Mouse (Mus musculus): Measurements from ENCODE around the gene Gm21974. TPM values are rescaled to one million over a fixed set of nuclear protein-coding genes. Genes with fewer than 3 reads are reported as not detected.

The Gm21974 gene
- polyA plus RNA-seq, 1 experiment from 2014 or later = not detected

GRCm38 (mm10) chr7:127926066-127926465 is 30.8 kb upstream of the Gm21974 start:
- Histone ChIP-seq H3K4me3 (ENCODE audit: inconsistent target) (no peak overlapping the region), H3K27ac (no peak overlapping the region), H3K79me2 (ENCODE audit: inconsistent target) (no peaks in the 10 kb centered on the region), H3K36me3 (ENCODE audit: inconsistent target) (peaks cover 15% of the 10 kb centered on the region; the same call in 1 of the 2 replicates)
- WGBS (ENCODE audit: missing documents) = 96% methylated on average over 8 of the region's 8 CpGs

- Histone ChIP-seq H3K27ac (no peak overlapping the region), H3K79me2 (ENCODE audit: inconsistent target) (no peaks in the 10 kb centered on the region), H3K4me3 (ENCODE audit: inconsistent target) (no peak overlapping the region), H3K36me3 (ENCODE audit: inconsistent target) (peaks cover 15% of the 10 kb centered on the region; the same call in 1 of the 2 replicates)
- 97% methylated on average over 5 of the region's 5 CpGs for WGBS (ENCODE audit: missing documents)
Observed at GRCm38 (mm10) chr7:127925252-127925651, 30.0 kb upstream of the Gm21974 start.

DNA sequence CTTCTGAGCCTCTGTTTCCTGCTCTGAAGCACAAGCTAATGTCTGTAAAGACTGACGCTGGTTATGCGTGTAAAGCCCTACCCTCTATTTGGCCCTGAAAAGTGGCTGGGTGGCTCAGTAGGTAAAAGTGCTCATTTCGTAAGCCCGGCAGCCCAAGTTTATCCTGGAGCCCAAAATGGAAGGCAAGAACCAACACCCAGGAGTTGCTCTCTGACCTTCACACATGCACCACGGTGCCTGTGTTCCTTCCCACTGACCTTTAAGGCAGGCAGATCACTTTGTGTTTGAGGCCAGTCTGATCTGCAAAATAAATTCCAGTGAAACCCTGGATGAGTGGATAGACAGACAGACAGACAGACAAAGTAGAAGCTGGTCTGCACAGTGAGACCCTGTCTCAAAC is 28.5 kb upstream of the Gm21974 start:
- Histone ChIP-seq H3K79me2 (ENCODE audit: inconsistent target) (no peaks in the 10 kb centered on the region), H3K36me3 (ENCODE audit: inconsistent target) (peaks cover 15% of the 10 kb centered on the region; the same call in 1 of the 2 replicates), H3K4me3 (ENCODE audit: inconsistent target) (no peak overlapping the region), H3K27ac (no peak overlapping the region)
- WGBS (ENCODE audit: missing documents) = 95% methylated on average over 5 of the region's 5 CpGs

- Histone ChIP-seq H3K27ac (peak overlapping the region; percentile 76), H3K79me2 (ENCODE audit: inconsistent target) (no peaks in the 10 kb centered on the region), H3K36me3 (ENCODE audit: inconsistent target) (peaks cover 15% of the 10 kb centered on the region; the same call in 1 of the 2 replicates), H3K4me3 (ENCODE audit: inconsistent target) (no peak overlapping the region)
- 21% methylated on average over 6 of the region's 6 CpGs for WGBS (ENCODE audit: missing documents)
Observed at GRCm38 (mm10) chr7:127922451-127923275, 27.4 kb upstream of the Gm21974 start.

GRCm38 (mm10) chr7:127921516-127921915 is 26.3 kb upstream of the Gm21974 start:
- H3K27ac ChIP-seq = no peak overlapping the region
- H3K79me2 ChIP-seq (ENCODE audit: inconsistent target) = no peaks in the 10 kb centered on the region
- WGBS (ENCODE audit: missing documents) = 70% methylated on average over 7 of the region's 8 CpGs
- H3K36me3 ChIP-seq (ENCODE audit: inconsistent target) = peaks cover 24% of the 10 kb centered on the region
- no peak overlapping the region for H3K4me3 ChIP-seq (ENCODE audit: inconsistent target)

GRCm38 (mm10) chr7:127919290-127919689 is 24.0 kb upstream of the Gm21974 start:
- H3K27ac ChIP-seq = no peak overlapping the region
- no peak overlapping the region for H3K4me3 ChIP-seq (ENCODE audit: inconsistent target)
- no peaks in the 10 kb centered on the region for H3K79me2 ChIP-seq (ENCODE audit: inconsistent target)
- 78% methylated on average over 7 of the region's 7 CpGs for WGBS (ENCODE audit: missing documents)
- H3K36me3 ChIP-seq (ENCODE audit: inconsistent target) = peaks cover 9% of the 10 kb centered on the region

DNA sequence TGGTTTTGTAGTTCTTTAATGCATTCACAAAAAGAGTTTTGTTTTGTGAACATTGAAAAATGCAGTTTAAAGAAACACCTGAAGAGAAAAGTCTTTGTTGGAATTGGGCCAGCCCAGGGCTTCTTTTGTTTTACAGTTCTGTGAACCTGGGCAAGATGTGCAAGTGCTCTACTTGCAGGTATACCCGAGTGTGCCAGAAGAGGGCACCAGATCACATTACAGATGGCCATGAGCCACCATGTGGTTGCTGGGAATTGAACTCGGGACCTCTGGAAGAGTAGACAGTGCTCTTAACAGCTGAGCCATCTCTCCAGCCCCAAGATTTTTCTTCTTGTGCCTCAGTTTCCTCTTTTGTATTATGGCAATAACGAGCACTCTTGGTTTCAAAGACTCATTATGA is 22.9 kb upstream of the Gm21974 start:
- Histone ChIP-seq H3K27ac (no peak overlapping the region), H3K79me2 (ENCODE audit: inconsistent target) (peaks cover 4% of the 10 kb centered on the region), H3K4me3 (ENCODE audit: inconsistent target) (no peak overlapping the region), H3K36me3 (ENCODE audit: inconsistent target) (peaks cover 9% of the 10 kb centered on the region)
- WGBS (ENCODE audit: missing documents) = 58% methylated on average over 3 of the region's 3 CpGs

- Histone ChIP-seq H3K36me3 (ENCODE audit: inconsistent target) (peaks cover 9% of the 10 kb centered on the region), H3K27ac (no peak overlapping the region), H3K4me3 (ENCODE audit: inconsistent target) (no peak overlapping the region), H3K79me2 (ENCODE audit: inconsistent target) (peaks cover 12% of the 10 kb centered on the region)
- 79% methylated on average over 12 of the region's 12 CpGs for WGBS (ENCODE audit: missing documents)
Observed at GRCm38 (mm10) chr7:127915293-127915692, 20.0 kb upstream of the Gm21974 start.

DNA sequence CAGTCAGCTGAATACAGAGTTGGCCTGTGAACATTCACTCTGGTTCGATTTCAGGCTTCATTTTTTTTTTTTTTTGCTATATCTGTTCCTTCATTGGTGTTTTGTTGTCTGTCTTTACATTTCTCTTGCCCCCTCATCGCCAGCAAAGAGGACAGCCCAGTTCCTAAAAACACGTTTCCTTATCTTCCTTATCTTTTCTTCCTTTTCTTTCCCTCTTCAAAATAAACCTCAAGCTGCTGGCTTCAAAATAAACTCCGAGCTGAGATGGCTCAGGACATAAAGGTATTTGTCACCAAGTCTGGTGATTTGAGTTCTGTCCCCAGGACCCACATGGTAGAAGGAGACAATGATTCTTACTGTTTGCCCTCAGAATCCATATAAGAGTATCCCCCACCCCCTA is 17.7 kb upstream of the Gm21974 start:
- Histone ChIP-seq H3K36me3 (ENCODE audit: inconsistent target) (peaks cover 19% of the 10 kb centered on the region), H3K79me2 (ENCODE audit: inconsistent target) (peaks cover 12% of the 10 kb centered on the region), H3K4me3 (ENCODE audit: inconsistent target) (peak overlapping the region; percentile 83), H3K27ac (peak overlapping the region; percentile 55; the same call in 1 of the 2 replicates)
- WGBS (ENCODE audit: missing documents) = 7% methylated on average over 4 of the region's 4 CpGs

- H3K36me3 ChIP-seq (ENCODE audit: inconsistent target) = peaks cover 22% of the 10 kb centered on the region
- WGBS (ENCODE audit: missing documents) = 2% methylated on average over 37 of the region's 40 CpGs
- peak within 1 kb of the TSS; percentile 83 for H3K4me3 ChIP-seq (ENCODE audit: inconsistent target)
Observed at GRCm38 (mm10) chr7:127912190-127912871, 17.1 kb upstream of the Gm21974 start, which contains the start of gene Kat8. Kat8 (plus strand) TSS chr7:127912516.

DNA sequence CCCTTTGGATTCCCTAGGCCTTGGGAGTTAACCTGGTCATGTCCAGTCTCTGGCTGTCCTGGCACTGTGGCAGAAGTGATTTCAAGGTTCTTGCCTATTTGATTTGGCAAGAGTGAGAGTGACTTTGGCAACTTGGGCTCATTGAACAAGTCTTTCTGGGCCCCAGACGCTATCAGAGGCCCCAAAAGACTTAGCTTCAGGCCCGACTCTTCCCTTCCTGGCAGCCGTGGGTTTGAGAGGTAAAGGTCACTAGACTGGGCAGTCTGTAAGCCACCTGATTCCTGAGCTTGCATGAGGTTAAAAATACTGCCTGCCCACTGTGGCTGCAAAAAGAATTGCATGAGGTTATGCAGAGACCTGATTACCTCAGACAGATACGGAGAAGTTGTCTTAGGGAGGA is 13.4 kb upstream of the Gm21974 start:
- Histone ChIP-seq H3K27ac (no peak overlapping the region), H3K79me2 (ENCODE audit: inconsistent target) (peaks cover 20% of the 10 kb centered on the region), H3K4me3 (ENCODE audit: inconsistent target) (no peak overlapping the region), H3K36me3 (ENCODE audit: inconsistent target) (peaks cover 31% of the 10 kb centered on the region)
- WGBS (ENCODE audit: missing documents) = 95% methylated on average over 4 of the region's 4 CpGs

More at GRCm38 (mm10) chr7:127912190-127912871, 17.1 kb upstream of the Gm21974 start, which contains the start of gene Kat8:
- H3K27ac ChIP-seq = peak within 1 kb of the TSS; percentile 55
- H3K79me2 ChIP-seq (ENCODE audit: inconsistent target) = peaks cover 12% of the 10 kb centered on the region

DNA sequence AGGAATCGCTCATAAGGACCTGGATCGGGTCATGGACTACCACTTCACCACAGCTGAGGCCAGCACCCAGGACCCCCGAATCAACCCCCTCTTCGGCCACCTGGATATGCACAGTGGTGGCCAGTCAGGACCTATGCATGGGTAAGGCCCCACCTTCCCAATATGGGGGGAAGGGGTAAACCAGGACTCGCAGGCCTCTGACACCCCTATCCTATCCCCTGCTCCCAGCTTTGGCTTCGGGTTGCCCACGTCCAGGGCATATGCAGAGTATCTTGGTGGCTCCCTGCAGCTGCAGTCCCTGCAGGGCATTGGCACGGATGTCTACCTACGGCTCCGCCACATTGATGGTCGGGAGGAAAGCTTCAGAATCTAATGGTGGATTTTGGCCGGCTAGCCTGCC is 12.7 kb upstream of the Gm21974 start:
- 95% methylated on average over 12 of the region's 12 CpGs for WGBS (ENCODE audit: missing documents)
- no peak overlapping the region for H3K27ac ChIP-seq
- H3K79me2 ChIP-seq (ENCODE audit: inconsistent target) = peaks cover 13% of the 10 kb centered on the region
- peaks cover 31% of the 10 kb centered on the region for H3K36me3 ChIP-seq (ENCODE audit: inconsistent target)
- no peak overlapping the region for H3K4me3 ChIP-seq (ENCODE audit: inconsistent target)

DNA sequence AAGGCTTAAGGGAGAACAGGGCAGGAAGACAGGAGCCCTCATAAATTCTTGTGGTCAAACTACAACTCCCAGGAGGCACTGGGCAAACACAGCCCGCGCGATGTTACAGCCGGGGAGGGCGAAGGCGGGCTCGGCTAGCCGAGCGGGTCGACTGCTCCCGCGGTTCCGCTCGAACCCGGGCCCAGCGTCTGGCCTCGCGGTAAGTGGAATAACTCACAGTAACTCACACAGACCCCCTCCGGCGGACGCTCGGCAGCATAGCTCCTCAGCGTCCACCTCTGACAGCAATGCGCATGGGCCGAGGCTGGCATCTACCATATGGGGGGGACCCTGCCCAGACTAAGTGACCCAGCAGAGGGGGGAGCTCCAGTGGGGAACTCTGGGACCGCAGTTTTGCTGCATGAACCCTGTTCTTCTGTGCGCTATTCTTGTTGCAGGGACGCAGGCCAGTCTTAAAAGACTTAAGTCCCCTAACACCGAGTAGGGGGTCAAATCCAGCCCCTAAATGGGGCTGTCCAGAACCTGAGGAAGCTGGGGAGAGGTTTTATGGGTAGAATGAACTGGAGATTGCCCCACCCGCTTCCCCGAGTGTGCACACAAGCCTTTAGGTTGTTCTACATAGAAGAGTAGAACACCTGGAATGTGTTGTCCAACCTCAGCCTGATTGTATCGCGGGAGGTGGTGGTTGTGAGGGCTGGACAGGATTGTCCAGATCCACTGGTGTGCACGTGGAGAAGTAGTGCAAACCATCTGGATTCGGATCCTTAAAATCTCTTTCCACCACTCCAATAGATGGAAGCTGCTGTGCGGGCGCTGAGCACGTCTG is 8.9 kb upstream of the Gm21974 start, which contains the start of gene Bckdk:
Gene Bckdk (plus strand): TSS at position 112 of the 826 bp plus-strand sequence.
- Histone ChIP-seq H3K36me3 (ENCODE audit: inconsistent target) (peaks cover 31% of the 10 kb centered on the region), H3K27ac (peak within 1 kb of the TSS; percentile 69), H3K4me3 (ENCODE audit: inconsistent target) (peak within 1 kb of the TSS; percentile 92), H3K79me2 (ENCODE audit: inconsistent target) (peaks cover 8% of the 10 kb centered on the region; the same call in 1 of the 2 replicates)
- WGBS (ENCODE audit: missing documents) = 7% methylated on average over 37 of the region's 38 CpGs

DNA sequence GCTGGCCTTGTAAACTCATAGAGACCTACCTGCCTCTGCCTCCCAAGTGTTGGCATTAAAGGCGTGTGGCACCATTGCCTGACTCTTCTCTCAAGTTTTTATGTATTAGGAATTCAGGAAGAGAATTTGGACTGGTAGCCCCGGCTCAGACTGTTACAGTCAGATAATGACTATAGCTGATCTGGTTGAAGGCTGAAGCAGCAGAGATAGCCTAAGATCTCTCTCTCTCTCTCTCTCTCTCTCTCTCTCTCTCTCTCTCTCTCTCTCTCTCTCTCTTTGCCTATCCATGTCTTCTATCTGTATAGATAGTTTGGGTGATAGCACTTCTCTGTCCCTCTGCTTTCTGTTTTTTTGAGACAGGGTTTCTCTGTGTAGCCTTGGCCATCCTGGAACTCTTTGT is 6.5 kb upstream of the Gm21974 start:
- 89% methylated on average over 2 of the region's 2 CpGs for WGBS (ENCODE audit: missing documents)
- Histone ChIP-seq H3K27ac (no peak overlapping the region), H3K79me2 (ENCODE audit: inconsistent target) (peaks cover 8% of the 10 kb centered on the region; the same call in 1 of the 2 replicates), H3K36me3 (ENCODE audit: inconsistent target) (peaks cover 8% of the 10 kb centered on the region), H3K4me3 (ENCODE audit: inconsistent target) (no peak overlapping the region)

Data from macrophage (primary cell).